In the genomic region with DNA sequence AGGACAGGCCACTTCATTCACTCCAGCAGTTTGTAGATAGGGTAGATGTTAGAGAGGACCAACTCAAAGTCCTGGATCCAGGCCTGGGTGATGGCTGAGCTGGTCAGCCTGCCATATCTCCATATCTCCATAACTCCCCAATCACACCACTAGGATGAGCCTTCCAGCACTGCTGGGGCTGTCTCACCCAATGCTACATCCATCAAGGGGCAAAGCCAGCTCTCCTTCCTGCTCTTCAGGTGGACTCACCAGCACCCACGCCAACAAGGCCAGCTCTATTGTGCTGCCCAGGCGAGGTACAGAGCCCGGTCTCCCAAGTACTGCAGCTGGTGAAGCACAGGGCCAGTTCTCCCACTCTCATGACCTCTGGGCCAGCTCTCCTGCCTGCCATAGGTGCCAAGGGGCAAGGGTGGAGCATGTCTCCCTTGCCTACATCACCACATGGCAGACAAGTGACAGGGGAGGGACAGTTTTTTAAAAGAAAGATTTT, we compare ENCODE assay signal across 28 mouse cellular contexts. TPM values are rescaled to one million over a fixed set of nuclear protein-coding genes. Genes with fewer than 3 reads are reported as not detected.
"Had no signal": no experiment of that assay in that cellular context is flagged by ENCODE, and none has a peak within 500 bp of the region (broad histone marks: within the 10 kb centered on the region; RNA-seq: fewer than 3 reads in every experiment).

No protein-coding gene starts in this region.

- ATAC-seq: forebrain, postnatal 0 days; hindbrain, postnatal 0 days; intestine, embryonic 16.5 days; liver, embryonic 12.5 days had no signal

- H3K4me3 ChIP-seq: heart, embryonic 12.5 days; hindbrain, embryonic 12.5 days; hindbrain, embryonic 15.5 days; kidney, embryonic 15.5 days; limb, embryonic 13.5 days; limb, embryonic 15.5 days; liver, embryonic 12.5 days had no signal

- DNase-seq: forebrain, postnatal 0 days; gastrocnemius, postnatal 14 days; gastrocnemius, postnatal 36 days; heart, adult 18-20 months; heart, postnatal 14 days; heart, postnatal 36 days; kidney, adult 11 months; kidney, adult 2 months; kidney, adult 9 months; kidney, postnatal 14 days; kidney, postnatal 36 days; layer of hippocampus, adult 9-11 months; layer of hippocampus, postnatal 36 days; left cerebral cortex, postnatal 4 days had no signal

- H3K27ac ChIP-seq: hindbrain, embryonic 12.5 days; hindbrain, embryonic 15.5 days; hindbrain, postnatal 0 days; kidney, embryonic 15.5 days; kidney, postnatal 0 days; limb, embryonic 13.5 days; limb, embryonic 15.5 days; liver, embryonic 12.5 days had no signal

- H3K9ac ChIP-seq: forebrain, postnatal 0 days; heart, embryonic 12.5 days; hindbrain, embryonic 12.5 days; hindbrain, embryonic 15.5 days; kidney, embryonic 15.5 days; limb, embryonic 13.5 days; limb, embryonic 15.5 days; liver, embryonic 12.5 days had no signal

- H3K4me2 ChIP-seq: heart, embryonic 12.5 days; hindbrain, embryonic 12.5 days; hindbrain, embryonic 15.5 days; kidney, embryonic 15.5 days; limb, embryonic 13.5 days; limb, embryonic 15.5 days; liver, embryonic 12.5 days had no signal

- H3K27me3 ChIP-seq: heart, embryonic 12.5 days; hindbrain, embryonic 12.5 days; hindbrain, embryonic 15.5 days; kidney, embryonic 15.5 days; limb, embryonic 15.5 days; liver, embryonic 12.5 days had no signal

- H3K9me3 ChIP-seq: hindbrain, embryonic 12.5 days; hindbrain, embryonic 15.5 days; kidney, embryonic 15.5 days; limb, embryonic 13.5 days; limb, embryonic 15.5 days; liver, embryonic 12.5 days had no signal

- H3K36me3 ChIP-seq: heart, embryonic 12.5 days; hindbrain, embryonic 12.5 days; hindbrain, embryonic 15.5 days; kidney, embryonic 15.5 days; limb, embryonic 13.5 days; limb, embryonic 15.5 days; liver, embryonic 12.5 days had no signal

- H3K4me1 ChIP-seq: heart, embryonic 12.5 days; hindbrain, embryonic 15.5 days had no signal

RNA-seq across cellular contexts. Expression of a gene that starts 31.0 kb away (rescaled TPM):
- total RNA-seq: gastrocnemius, adult 18-20 months; gastrocnemius, adult 8-10 months; gastrocnemius, postnatal 14 days; gastrocnemius, postnatal 36 days; heart, postnatal 36 days; hindbrain, postnatal 0 days; left cerebral cortex, adult 18-20 months; left cerebral cortex, postnatal 4 days had no signal
- polyA plus RNA-seq: hindbrain, embryonic 15.5 days; intestine, embryonic 14.5 days; limb, embryonic 13.5 days had no signal
